Mouse (Mus musculus) liver, postnatal 0 days (tissue): ENCODE measurements around the gene Atp13a3. TPM values are rescaled to one million over a fixed set of nuclear protein-coding genes. Genes with fewer than 3 reads are reported as not detected.

ENCODE experiments used
- ATAC-seq: fragments of 200-750 bp; cut with Nextera tagmentation; 2 replicates; pipeline ENCODE4 v1.8.0; 2017; ENCODE audit warnings: mild to moderate bottlenecking, moderate library complexity
- DNase-seq: peaks from one replicate; pipeline ENCODE4 v3.0.0-alpha.2; 2016
- H3K27ac ChIP-seq: fragments of 300-500 bp; sonication (generic); 2 replicates; pipeline ENCODE4 v1.5.1; 2014; ENCODE audit warnings: antibody characterized with exemption, moderate library complexity, mild to moderate bottlenecking, low read depth
- H3K27me3 ChIP-seq: fragments of 300-500 bp; sonication (generic); 2 replicates; pipeline ENCODE4 v1.6.1; 2014; ENCODE audit warnings: low read length, control low read depth, mixed read lengths; ENCODE audit not compliant: insufficient read depth
- H3K36me3 ChIP-seq: fragments of 300-500 bp; sonication (generic); replicated peaks from 2 replicates; pipeline ENCODE4 v1.6.1; 2014; ENCODE audit warnings: mild to moderate bottlenecking, control low read depth, low read length, moderate library complexity, mixed read lengths; ENCODE audit not compliant: insufficient read depth
- H3K4me1 ChIP-seq: fragments of 300-500 bp; sonication (generic); 2 replicates; pipeline ENCODE4 v1.6.1; 2014; ENCODE audit warnings: antibody characterized with exemption, mild to moderate bottlenecking, control low read depth; ENCODE audit not compliant: insufficient read depth
- H3K4me2 ChIP-seq: fragments of 300-500 bp; sonication (generic); 2 replicates; pipeline ENCODE4 v1.6.1; 2014; ENCODE audit warnings: low read depth, mild to moderate bottlenecking, low read length, moderate library complexity, mixed read lengths
- H3K4me3 ChIP-seq: fragments of 300-500 bp; sonication (generic); 2 replicates; pipeline ENCODE4 v1.5.1; 2014; ENCODE audit warnings: low read depth, low read length
- H3K9ac ChIP-seq: fragments of 300-500 bp; sonication (generic); replicated peaks from 2 replicates; pipeline ENCODE4 v1.6.1; 2014; ENCODE audit warnings: mild to moderate bottlenecking, moderate library complexity
- H3K9me3 ChIP-seq: fragments of 300-500 bp; sonication (generic); 2 replicates; pipeline ENCODE4 v1.6.1; 2016; ENCODE audit warnings: mild to moderate bottlenecking, control low read depth, low read length, mixed read lengths
- CTCF ChIP-seq: sonication (generic); IDR thresholded peaks from 2 replicates; pipeline ENCODE4 v1.5.1; 2016; ENCODE audit warnings: antibody characterized with exemption, low read depth
- EP300 ChIP-seq: IDR thresholded peaks from 2 replicates; pipeline ENCODE4 v1.6.1; 2016; ENCODE audit warnings: antibody characterized with exemption, low read depth, mild to moderate bottlenecking
- WGBS: fragments of 180-500 bp; shearing (Covaris S2); extraction: QIAGEN DNeasy Blood & Tissue Kit; methylation state at CpG from one replicate; pipeline ENCODE4 v1.1.7; 2014; ENCODE audit not compliant: insufficient replicate concordance; 5-methylcytosine and 5-hydroxymethylcytosine counted together
- polyA plus RNA-seq: library from polyadenylated mRNA; unstranded; fragments of >200 nt; fragmentation: Nextera tagmentation; extraction: Ambion mirVana; gene quantifications from 2 replicates; pipeline ENCODE4 v1.2.1, GENCODE M21; 2015

Gene Atp13a3
- polyA plus RNA-seq, 1 experiment from 2014 or later, result 9.9 TPM

- Histone ChIP-seq H3K27me3 (no peaks in the 10 kb centered on the region), H3K9me3 (no peaks in the 10 kb centered on the region), H3K36me3 (no peaks in the 10 kb centered on the region), H3K4me2 (no peak overlapping the region), H3K4me3 (no peak overlapping the region), H3K27ac (no peak overlapping the region), H3K4me1 (peaks cover 18% of the 10 kb centered on the region), H3K9ac (no peak overlapping the region)
- DNase-seq (no peak), ATAC-seq (0 out of 2 replicates have a peak, but pooled peaks have one; percentile 9)
- TF ChIP-seq CTCF (no peak), EP300 (no peak)
- 72% methylated on average over 3 of the region's 3 CpGs for WGBS
Observed at GRCm38 (mm10) chr16:30433148-30433547, 27.4 kb upstream of the Atp13a3 start.

- Histone ChIP-seq H3K27me3 (no peaks in the 10 kb centered on the region), H3K4me1 (peaks cover 18% of the 10 kb centered on the region), H3K4me3 (no peak overlapping the region), H3K27ac (no peak overlapping the region), H3K9ac (no peak overlapping the region), H3K36me3 (no peaks in the 10 kb centered on the region), H3K9me3 (no peaks in the 10 kb centered on the region), H3K4me2 (no peak overlapping the region)
- no peak for ATAC-seq
- WGBS, result 72% methylated on average over 2 of the region's 2 CpGs
- DNase-seq, result no peak
- TF ChIP-seq CTCF (no peak), EP300 (no peak)
Observed at GRCm38 (mm10) chr16:30432111-30432510, 26.3 kb upstream of the Atp13a3 start.

- H3K27me3 ChIP-seq, result no peaks in the 10 kb centered on the region
- DNase-seq, result peak; percentile 9
- peak; percentile 40 for ATAC-seq
- no peak overlapping the region for H3K4me2 ChIP-seq
- peaks cover 20% of the 10 kb centered on the region for H3K4me1 ChIP-seq
- no peaks in the 10 kb centered on the region for H3K36me3 ChIP-seq
- no peaks in the 10 kb centered on the region for H3K9me3 ChIP-seq
- 61% methylated on average over 2 of the region's 2 CpGs for WGBS
- H3K9ac ChIP-seq, result no peak overlapping the region
- no peak overlapping the region for H3K27ac ChIP-seq
- TF ChIP-seq CTCF, result no peak
- no peak for TF ChIP-seq EP300
- no peak overlapping the region for H3K4me3 ChIP-seq
Observed at GRCm38 (mm10) chr16:30430512-30431088, 24.8 kb upstream of the Atp13a3 start.

- TF ChIP-seq CTCF (no peak), EP300 (peak; percentile 52)
- Histone ChIP-seq H3K9ac (no peak overlapping the region), H3K27me3 (no peaks in the 10 kb centered on the region), H3K4me1 (peaks cover 26% of the 10 kb centered on the region), H3K9me3 (no peaks in the 10 kb centered on the region), H3K36me3 (no peaks in the 10 kb centered on the region), H3K4me3 (no peak overlapping the region), H3K27ac (peak overlapping the region; percentile 48), H3K4me2 (no peak overlapping the region)
- ATAC-seq (peak; percentile 80), DNase-seq (peak; percentile 18)
- WGBS, result 50% methylated on average over 4 of the region's 4 CpGs
Observed at GRCm38 (mm10) chr16:30428753-30429260, 23.0 kb upstream of the Atp13a3 start.

- H3K4me2 ChIP-seq, result no peak overlapping the region
- no peak overlapping the region for H3K27ac ChIP-seq
- no peaks in the 10 kb centered on the region for H3K36me3 ChIP-seq
- no peak overlapping the region for H3K9ac ChIP-seq
- no peaks in the 10 kb centered on the region for H3K9me3 ChIP-seq
- H3K4me1 ChIP-seq, result peaks cover 29% of the 10 kb centered on the region
- ATAC-seq (no peak), DNase-seq (no peak)
- no peaks in the 10 kb centered on the region for H3K27me3 ChIP-seq
- H3K4me3 ChIP-seq, result no peak overlapping the region
- TF ChIP-seq CTCF (no peak), EP300 (no peak)
- WGBS, result 77% methylated on average over 4 of the region's 4 CpGs
Observed at GRCm38 (mm10) chr16:30427466-30427865, 21.7 kb upstream of the Atp13a3 start.

GRCm38 (mm10) chr16:30427003-30427402, 21.2 kb upstream of the Atp13a3 start:
- peaks cover 25% of the 10 kb centered on the region for H3K4me1 ChIP-seq
- no peak overlapping the region for H3K4me3 ChIP-seq
- no peak overlapping the region for H3K27ac ChIP-seq
- no peaks in the 10 kb centered on the region for H3K36me3 ChIP-seq
- no peaks in the 10 kb centered on the region for H3K9me3 ChIP-seq
- H3K9ac ChIP-seq, result no peak overlapping the region
- 75% methylated on average over 4 of the region's 5 CpGs for WGBS
- no peak overlapping the region for H3K4me2 ChIP-seq
- H3K27me3 ChIP-seq, result no peaks in the 10 kb centered on the region
- TF ChIP-seq CTCF (no peak), EP300 (no peak)
- DNase-seq (no peak), ATAC-seq (no peak)
